9 mouse cellular contexts compared by ENCODE assay signal in genomic region chr3:149381559-149382245, GRCm38 (mm10).
A peak's percentile ranks its signal among the peaks of the same experiment; 100 is the strongest.
DNase-seq lines count a peak whose midpoint lies in the region; ATAC-seq and TF ChIP-seq lines count a peak whose summit lies in the region.
"Had no signal": no experiment of that assay in that cellular context is flagged by ENCODE, and none has a peak within 500 bp of the region (broad histone marks: within the 10 kb centered on the region; RNA-seq: fewer than 3 reads in every experiment).

No protein-coding gene starts in this region.

- DNase-seq in embryonic facial prominence, embryonic 10.5 days (ENCODE audit: low spot score) = no peak
- DNase-seq in liver, adult 2 months (ENCODE audit: extremely low read depth, low read depth, low spot score) = peak; percentile 29
- DNase-seq in liver, postnatal 0 days = no peak
- DNase-seq in layer of hippocampus, adult 2 months (ENCODE audit: low spot score in 2 of 2) = peak; percentile 40 to 67
- peak; percentile 70 for DNase-seq in midbrain, postnatal 0 days (ENCODE audit: low spot score)
- DNase-seq in thymus, postnatal 10 days (ENCODE audit: low spot score in 2 of 2) = no peak
- DNase-seq in T-cell, adult 2 months (ENCODE audit: low spot score) = no peak

- H3K27me3 ChIP-seq in embryonic facial prominence, embryonic 13.5 days = no peaks in the 10 kb centered on the region
- no peaks in the 10 kb centered on the region for H3K27me3 ChIP-seq in embryonic facial prominence, embryonic 10.5 days (replicated peaks; ENCODE audit: low read depth, poor library complexity, severe bottlenecking)
- H3K27me3 ChIP-seq in liver, adult 2 months (ENCODE audit: control insufficient read depth, insufficient read depth, low read length) = no peaks in the 10 kb centered on the region; the same call in 1 of the 2 replicates
- no peaks in the 10 kb centered on the region for H3K27me3 ChIP-seq in liver, postnatal 0 days (ENCODE audit: insufficient read depth, low read length)
- H3K27me3 ChIP-seq in midbrain, postnatal 0 days (ENCODE audit: insufficient read depth, low read length) = no peaks in the 10 kb centered on the region

- 0 out of 2 replicates have a peak, but pooled peaks have one; percentile 26 for ATAC-seq in embryonic facial prominence, embryonic 13.5 days (ENCODE audit: insufficient number of reproducible peaks, insufficient read depth, low FRiP score, low TSS enrichment, low read depth)
- no peak for ATAC-seq in liver, postnatal 0 days
- no peak for ATAC-seq in midbrain, postnatal 0 days (ENCODE audit: low FRiP score)

- peaks cover 20% of the 10 kb centered on the region for H3K4me1 ChIP-seq in embryonic facial prominence, embryonic 13.5 days
- peaks cover 4% of the 10 kb centered on the region; the same call in 1 of the 2 replicates for H3K4me1 ChIP-seq in embryonic facial prominence, embryonic 10.5 days
- H3K4me1 ChIP-seq in liver, adult 2 months (ENCODE audit: control insufficient read depth, insufficient read depth, low read length) = no peaks in the 10 kb centered on the region
- no peaks in the 10 kb centered on the region for H3K4me1 ChIP-seq in liver, postnatal 0 days (ENCODE audit: insufficient read depth)
- no peaks in the 10 kb centered on the region for H3K4me1 ChIP-seq in midbrain, postnatal 0 days (ENCODE audit: insufficient read depth, low read length)

- H3K36me3 ChIP-seq in embryonic facial prominence, embryonic 13.5 days = no peaks in the 10 kb centered on the region
- no peaks in the 10 kb centered on the region for H3K36me3 ChIP-seq in embryonic facial prominence, embryonic 10.5 days (replicated peaks)
- H3K36me3 ChIP-seq in liver, adult 2 months (ENCODE audit: control insufficient read depth, insufficient read depth, low read length) = no peaks in the 10 kb centered on the region
- no peaks in the 10 kb centered on the region for H3K36me3 ChIP-seq in liver, postnatal 0 days (replicated peaks; ENCODE audit: insufficient read depth, low read length)
- H3K36me3 ChIP-seq in midbrain, postnatal 0 days (ENCODE audit: insufficient read depth, low read length) = no peaks in the 10 kb centered on the region

- no peak overlapping the region for H3K4me2 ChIP-seq in embryonic facial prominence, embryonic 13.5 days
- H3K4me2 ChIP-seq in liver, postnatal 0 days (ENCODE audit: low read depth, low read length) = no peak overlapping the region
- no peak overlapping the region for H3K4me2 ChIP-seq in midbrain, postnatal 0 days (ENCODE audit: low read depth, low read length, poor library complexity, severe bottlenecking)

- TF ChIP-seq POLR2A in liver, adult 2 months (IDR thresholded peaks at IDR 0.05; ENCODE audit: extremely low read depth, insufficient read depth, low read length) = no peak

- no peak overlapping the region for H3K9ac ChIP-seq in embryonic facial prominence, embryonic 13.5 days
- no peak overlapping the region for H3K9ac ChIP-seq in liver, adult 2 months (ENCODE audit: low read depth, low read length)
- no peak overlapping the region for H3K9ac ChIP-seq in liver, postnatal 0 days (replicated peaks)
- H3K9ac ChIP-seq in midbrain, postnatal 0 days (replicated peaks; ENCODE audit: low read length, poor library complexity, severe bottlenecking) = no peak overlapping the region

- TF ChIP-seq CTCF in liver, adult 2 months (IDR thresholded peaks at IDR 0.05; ENCODE audit: low read depth, low read length) = no peak
- TF ChIP-seq CTCF in liver, postnatal 0 days (IDR thresholded peaks at IDR 0.05; ENCODE audit: low read depth) = no peak
- TF ChIP-seq CTCF in layer of hippocampus, adult 2 months (conservative IDR thresholded peaks at IDR 0.05) = no peak
- TF ChIP-seq CTCF in midbrain, postnatal 0 days (IDR thresholded peaks at IDR 0.05) = no peak

- no peaks in the 10 kb centered on the region for H3K79me2 ChIP-seq in liver, adult 2 months (ENCODE audit: control insufficient read depth, insufficient read depth, low read length)

- H3K4me3 ChIP-seq in embryonic facial prominence, embryonic 13.5 days = no peak overlapping the region
- no peak overlapping the region for H3K4me3 ChIP-seq in embryonic facial prominence, embryonic 10.5 days
- H3K4me3 ChIP-seq in liver, adult 2 months (ENCODE audit: insufficient read depth, low read depth, low read length) = no peak overlapping the region
- no peak overlapping the region for H3K4me3 ChIP-seq in liver, postnatal 0 days (ENCODE audit: low read depth, low read length)
- H3K4me3 ChIP-seq in layer of hippocampus, adult 2 months = no peak overlapping the region
- no peak overlapping the region for H3K4me3 ChIP-seq in midbrain, postnatal 0 days (ENCODE audit: low read depth, low read length)

- H3K27ac ChIP-seq in embryonic facial prominence, embryonic 13.5 days = no peak overlapping the region; the same call in 1 of the 2 replicates
- no peak overlapping the region for H3K27ac ChIP-seq in embryonic facial prominence, embryonic 10.5 days (replicated peaks)
- no peak overlapping the region for H3K27ac ChIP-seq in liver, adult 2 months (replicated peaks; ENCODE audit: insufficient read depth, low read depth, low read length)
- no peak overlapping the region for H3K27ac ChIP-seq in liver, postnatal 0 days (ENCODE audit: low read depth)
- H3K27ac ChIP-seq in layer of hippocampus, adult 2 months = no peak overlapping the region
- no peak overlapping the region for H3K27ac ChIP-seq in midbrain, postnatal 0 days (ENCODE audit: low read depth, low read length)
- H3K27ac ChIP-seq: kidney, postnatal 0 days had no signal

- WGBS in embryonic facial prominence, embryonic 13.5 days = 78% methylated on average over 10 of the region's 10 CpGs
- 80% methylated on average over 10 of the region's 10 CpGs for WGBS in embryonic facial prominence, embryonic 10.5 days
- 76% methylated on average over 10 of the region's 10 CpGs for WGBS in liver, adult 2 months
- WGBS in liver, postnatal 0 days (ENCODE audit: insufficient replicate concordance) = 74% methylated on average over 10 of the region's 10 CpGs
- WGBS in midbrain, postnatal 0 days = 79% methylated on average over 10 of the region's 10 CpGs

- no peaks in the 10 kb centered on the region for H3K9me3 ChIP-seq in embryonic facial prominence, embryonic 13.5 days
- H3K9me3 ChIP-seq in embryonic facial prominence, embryonic 10.5 days = no peaks in the 10 kb centered on the region
- H3K9me3 ChIP-seq in liver, postnatal 0 days (ENCODE audit: low read length) = no peaks in the 10 kb centered on the region
- no peaks in the 10 kb centered on the region for H3K9me3 ChIP-seq in midbrain, postnatal 0 days (ENCODE audit: low read length)

- no peak for TF ChIP-seq EP300 in liver, postnatal 0 days (IDR thresholded peaks at IDR 0.05; ENCODE audit: low read depth)

Comparison
In these comparisons a context has a peak if more than half of its experiments do, and no peak if none do; other contexts are left out.
1. DNase-seq: peak in liver, adult 2 months (single experiment), layer of hippocampus, adult 2 months (2 of 2) and midbrain, postnatal 0 days (single experiment); none in embryonic facial prominence, embryonic 10.5 days (single experiment), liver, postnatal 0 days (single experiment), thymus, postnatal 10 days (0 of 2) and T-cell, adult 2 months (single experiment).